In the genomic region with DNA sequence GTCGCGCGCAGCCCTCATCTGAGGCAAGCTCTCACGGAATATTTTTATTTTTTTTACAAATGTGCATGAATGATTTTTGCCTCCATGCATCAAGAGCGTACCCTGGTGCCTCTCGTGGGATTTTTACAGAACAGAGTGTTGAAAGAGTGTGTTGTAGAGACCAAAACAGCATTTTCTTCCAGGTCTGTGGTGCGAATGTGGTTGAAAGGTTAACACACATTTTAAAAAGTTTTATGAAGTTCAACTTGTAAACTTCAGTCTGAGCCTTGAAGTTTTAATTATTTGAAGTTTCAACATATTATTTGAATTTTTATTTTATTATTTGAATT, we compare ENCODE assay signal across 8 mouse cellular contexts. TPM values are rescaled to one million over a fixed set of nuclear protein-coding genes. Genes with fewer than 3 reads are reported as not detected.
DNase-seq lines count a peak whose midpoint lies in the region; ATAC-seq lines count a peak whose summit lies in the region.

No protein-coding gene starts in this region.

- no peak for ATAC-seq in heart, embryonic 16.5 days (replicated peaks; ENCODE audit: extremely low read depth, insufficient read depth, low FRiP score)
- ATAC-seq in activated CD4-positive, CD25-positive, alpha-beta regulatory T cell, adult 4 months, result peak; percentile 29
- peak; percentile 70 for ATAC-seq in hindbrain, embryonic 13.5 days (ENCODE audit: low FRiP score)
- peak; percentile 78 for ATAC-seq in midbrain, embryonic 12.5 days (ENCODE audit: low FRiP score, low read depth)

- H3K27me3 ChIP-seq in heart, embryonic 16.5 days (ENCODE audit: control insufficient read depth, insufficient read depth, low read length), result no peaks in the 10 kb centered on the region
- H3K27me3 ChIP-seq in hindbrain, embryonic 13.5 days, result no peaks in the 10 kb centered on the region
- H3K27me3 ChIP-seq in midbrain, embryonic 12.5 days, result no peaks in the 10 kb centered on the region

- peak overlapping the region; percentile 68 for H3K9ac ChIP-seq in heart, embryonic 16.5 days (ENCODE audit: low read length)
- peak overlapping the region; percentile 83; the same call in 1 of the 2 replicates for H3K9ac ChIP-seq in hindbrain, embryonic 13.5 days
- peak overlapping the region; percentile 76; the same call in 1 of the 2 replicates for H3K9ac ChIP-seq in midbrain, embryonic 12.5 days (replicated peaks)

- under 1% methylated on average over 7 of the region's 7 CpGs for WGBS in heart, embryonic 16.5 days
- WGBS in hindbrain, embryonic 13.5 days, result under 1% methylated on average over 7 of the region's 7 CpGs
- 0% methylated on average over 7 of the region's 7 CpGs for WGBS in midbrain, embryonic 12.5 days

- intact Hi-C loops in heart, postnatal 25 days (cut with DNase I), result loop anchor here (2.0 to 5.0 kb wide), 2 partner anchors 57 to 173 kb away; a partner anchor contains a TSS
- intact Hi-C loops in left cerebral cortex, postnatal 10 days (cut with DNase I), result no loop called here

- peak overlapping the region; percentile 91 for H3K4me2 ChIP-seq in heart, embryonic 16.5 days (ENCODE audit: low read depth, low read length)
- H3K4me2 ChIP-seq in hindbrain, embryonic 13.5 days, result peak overlapping the region; percentile 92
- H3K4me2 ChIP-seq in midbrain, embryonic 12.5 days (replicated peaks), result peak overlapping the region; percentile 93

- H3K36me3 ChIP-seq in heart, embryonic 16.5 days (ENCODE audit: control insufficient read depth, insufficient read depth), result peaks cover 20% of the 10 kb centered on the region
- H3K36me3 ChIP-seq in hindbrain, embryonic 13.5 days, result peaks cover 31% of the 10 kb centered on the region
- peaks cover 31% of the 10 kb centered on the region for H3K36me3 ChIP-seq in midbrain, embryonic 12.5 days

- H3K27ac ChIP-seq in heart, embryonic 16.5 days (ENCODE audit: low read length), result peak overlapping the region; percentile 87
- H3K27ac ChIP-seq in hindbrain, embryonic 13.5 days, result peak overlapping the region; percentile 73
- H3K27ac ChIP-seq in midbrain, embryonic 12.5 days (replicated peaks), result peak overlapping the region; percentile 68

- H3K4me3 ChIP-seq in heart, embryonic 16.5 days (ENCODE audit: low read length), result peak overlapping the region; percentile 83
- peak overlapping the region; percentile 79 for H3K4me3 ChIP-seq in hindbrain, embryonic 13.5 days
- H3K4me3 ChIP-seq in midbrain, embryonic 12.5 days, result peak overlapping the region; percentile 86

- peaks cover 12% of the 10 kb centered on the region for H3K4me1 ChIP-seq in heart, embryonic 16.5 days (ENCODE audit: control insufficient read depth, insufficient read depth, low read length)
- peaks cover 28% of the 10 kb centered on the region for H3K4me1 ChIP-seq in hindbrain, embryonic 13.5 days (replicated peaks)
- peaks cover 16% of the 10 kb centered on the region for H3K4me1 ChIP-seq in midbrain, embryonic 12.5 days

- no peak for DNase-seq in heart, postnatal 25 days (ENCODE audit: low spot score)
- DNase-seq in frontal cortex, postnatal 25 days (ENCODE audit: low spot score in 2 of 2), result no peak
- DNase-seq in layer of hippocampus, postnatal 10 days (ENCODE audit: low spot score in 2 of 2), result no peak
- no peak for DNase-seq in left cerebral cortex, postnatal 10 days (ENCODE audit: extremely low spot score in 1 of 2, low spot score in 2 of 2)

- H3K9me3 ChIP-seq in heart, embryonic 16.5 days (replicated peaks; ENCODE audit: control insufficient read depth, low read length), result no peaks in the 10 kb centered on the region
- no peaks in the 10 kb centered on the region for H3K9me3 ChIP-seq in hindbrain, embryonic 13.5 days
- no peaks in the 10 kb centered on the region for H3K9me3 ChIP-seq in midbrain, embryonic 12.5 days

RNA-seq across cellular contexts. Expression of a gene that starts 0.3 kb away (rescaled TPM):
- polyA plus RNA-seq in heart, embryonic 16.5 days (2015; fragmentation: Nextera tagmentation; extraction: Ambion mirVana), result 9.2 and 9.4 TPM in 2 replicates
- total RNA-seq in heart, postnatal 25 days (2021), result 1 to 10 TPM; 3.9 to 4.4 TPM
- 10 to 100 TPM; 10.4 to 11.1 TPM for polyA plus RNA-seq in activated CD4-positive, CD25-positive, alpha-beta regulatory T cell, adult 4 months (2017; shearing (Covaris generic))
- polyA plus RNA-seq in hindbrain, embryonic 13.5 days (2015; fragmentation: Nextera tagmentation; extraction: Ambion mirVana), result 9.9 and 10.2 TPM in 2 replicates
- 10.1 and 12.3 TPM in 2 replicates for polyA plus RNA-seq in midbrain, embryonic 12.5 days (2016; fragmentation: Nextera tagmentation; extraction: Ambion mirVana)
- total RNA-seq in layer of hippocampus, postnatal 10 days (2021), result 1 to 10 TPM; 7.0 to 7.5 TPM
- 1 to 10 TPM; 6.3 to 6.5 TPM for total RNA-seq in left cerebral cortex, postnatal 10 days (2021)

RNA-seq across cellular contexts. Expression of a gene that starts 41.7 kb away (rescaled TPM):
- 0.83 and 1.0 TPM in 2 replicates for polyA plus RNA-seq in heart, embryonic 16.5 days (2015; fragmentation: Nextera tagmentation; extraction: Ambion mirVana)
- total RNA-seq in heart, postnatal 25 days (2021), result not detected
- polyA plus RNA-seq in activated CD4-positive, CD25-positive, alpha-beta regulatory T cell, adult 4 months (2017; shearing (Covaris generic)), result not detected
- polyA plus RNA-seq in hindbrain, embryonic 13.5 days (2015; fragmentation: Nextera tagmentation; extraction: Ambion mirVana), result 0.06 TPM in 1 of 2 replicates, not detected in the other
- polyA plus RNA-seq in midbrain, embryonic 12.5 days (2016; fragmentation: Nextera tagmentation; extraction: Ambion mirVana), result not detected in 2 replicates
- not detected for total RNA-seq in layer of hippocampus, postnatal 10 days (2021)
- not detected for total RNA-seq in left cerebral cortex, postnatal 10 days (2021)

RNA-seq across cellular contexts. Expression of a gene that starts 55.0 kb away (rescaled TPM):
- polyA plus RNA-seq in heart, embryonic 16.5 days (2015; fragmentation: Nextera tagmentation; extraction: Ambion mirVana), result 36.5 and 37.8 TPM in 2 replicates
- 10 to 100 TPM; 16.8 to 20.2 TPM for total RNA-seq in heart, postnatal 25 days (2021)
- 10 to 100 TPM; 29.2 to 34.1 TPM for polyA plus RNA-seq in activated CD4-positive, CD25-positive, alpha-beta regulatory T cell, adult 4 months (2017; shearing (Covaris generic))
- polyA plus RNA-seq in hindbrain, embryonic 13.5 days (2015; fragmentation: Nextera tagmentation; extraction: Ambion mirVana), result 54.5 and 58.1 TPM in 2 replicates
- polyA plus RNA-seq in midbrain, embryonic 12.5 days (2016; fragmentation: Nextera tagmentation; extraction: Ambion mirVana), result 66.1 and 66.9 TPM in 2 replicates
- total RNA-seq in layer of hippocampus, postnatal 10 days (2021), result 10 to 100 TPM; 37.0 to 40.8 TPM
- 10 to 100 TPM; 38.1 to 40.8 TPM for total RNA-seq in left cerebral cortex, postnatal 10 days (2021)
